Mouse (Mus musculus) yolk sac, embryonic 10.5 days (tissue): ENCODE measurements around the gene Cnnm2.
"Not testable (repeated sequence)": the region's sequence is repeated elsewhere in the genome, so short reads cannot be mapped to it uniquely, and the experiment has no call there.

ENCODE experiments used
- DNase-seq: peaks from one replicate; pipeline ENCODE4 v3.0.0-alpha.2; 2017; ENCODE audit warnings: low spot score

The Cnnm2 gene

GRCm38 (mm10) chr19:46760375-46761160 lies 828 bp upstream of the Cnnm2 start:
- peak; percentile 77 for DNase-seq

- no peak for DNase-seq
Measured at GRCm38 (mm10) chr19:46761971-46762290, 535 bp downstream of the Cnnm2 start.

DNA sequence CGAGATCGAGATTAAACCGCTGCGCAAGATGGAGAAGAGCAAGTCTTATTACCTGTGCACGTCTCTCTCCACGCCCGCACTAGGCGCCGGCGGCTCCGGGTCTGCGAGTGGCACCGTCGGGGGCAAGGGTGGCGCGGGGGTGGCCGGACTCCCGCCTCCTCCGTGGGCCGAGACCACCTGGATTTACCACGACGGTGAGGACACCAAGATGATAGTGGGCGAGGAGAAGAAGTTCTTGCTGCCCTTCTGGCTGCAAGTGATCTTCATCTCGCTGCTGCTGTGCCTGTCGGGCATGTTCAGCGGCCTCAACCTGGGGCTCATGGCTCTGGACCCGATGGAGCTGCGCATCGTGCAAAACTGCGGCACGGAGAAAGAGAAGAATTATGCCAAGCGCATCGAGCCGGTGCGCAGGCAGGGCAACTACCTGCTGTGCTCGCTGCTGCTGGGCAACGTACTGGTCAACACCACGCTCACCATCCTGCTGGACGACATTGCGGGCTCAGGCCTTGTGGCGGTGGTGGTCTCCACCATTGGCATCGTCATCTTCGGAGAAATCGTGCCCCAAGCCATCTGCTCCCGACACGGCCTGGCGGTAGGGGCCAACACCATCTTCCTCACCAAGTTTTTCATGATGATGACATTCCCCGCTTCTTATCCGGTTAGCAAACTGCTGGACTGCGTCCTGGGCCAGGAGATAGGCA lies 1.0 kb downstream of the Cnnm2 start:
- DNase-seq, result peak; percentile 27

DNA sequence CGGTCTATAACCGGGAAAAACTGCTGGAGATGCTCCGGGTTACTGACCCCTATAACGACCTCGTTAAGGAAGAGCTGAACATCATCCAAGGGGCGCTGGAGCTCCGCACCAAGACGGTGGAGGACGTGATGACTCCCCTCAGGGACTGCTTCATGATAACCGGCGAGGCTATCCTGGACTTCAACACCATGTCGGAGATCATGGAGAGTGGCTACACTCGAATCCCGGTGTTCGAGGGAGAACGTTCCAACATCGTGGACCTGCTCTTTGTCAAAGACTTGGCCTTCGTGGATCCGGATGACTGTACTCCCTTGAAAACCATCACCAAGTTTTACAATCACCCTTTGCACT lies 1.6 kb downstream of the Cnnm2 start:
- no peak for DNase-seq

DNA sequence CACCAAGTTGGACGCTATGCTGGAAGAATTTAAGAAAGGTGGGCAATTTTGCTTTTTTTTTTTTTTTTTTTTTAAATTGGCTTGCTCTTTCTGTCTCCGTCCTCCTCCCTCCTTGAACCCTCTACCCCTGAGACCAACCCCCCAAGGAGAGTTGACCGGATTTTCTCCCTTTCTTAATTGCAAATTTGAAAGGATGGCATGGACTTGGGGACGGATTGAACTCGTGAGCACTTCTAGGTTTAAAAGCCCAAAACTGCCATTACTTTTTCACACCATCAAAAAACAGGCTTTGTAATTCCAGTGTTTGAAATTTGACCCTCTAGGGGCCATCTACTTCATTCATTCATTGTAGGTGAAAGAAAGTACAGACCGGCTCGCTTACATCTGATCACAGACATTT lies 2.0 kb downstream of the Cnnm2 start:
- DNase-seq, result no peak

- no peak for DNase-seq
Measured at GRCm38 (mm10) chr19:46763932-46764762, 2.8 kb downstream of the Cnnm2 start.

GRCm38 (mm10) chr19:46764763-46765117 lies 3.3 kb downstream of the Cnnm2 start:
- no peak for DNase-seq

DNA sequence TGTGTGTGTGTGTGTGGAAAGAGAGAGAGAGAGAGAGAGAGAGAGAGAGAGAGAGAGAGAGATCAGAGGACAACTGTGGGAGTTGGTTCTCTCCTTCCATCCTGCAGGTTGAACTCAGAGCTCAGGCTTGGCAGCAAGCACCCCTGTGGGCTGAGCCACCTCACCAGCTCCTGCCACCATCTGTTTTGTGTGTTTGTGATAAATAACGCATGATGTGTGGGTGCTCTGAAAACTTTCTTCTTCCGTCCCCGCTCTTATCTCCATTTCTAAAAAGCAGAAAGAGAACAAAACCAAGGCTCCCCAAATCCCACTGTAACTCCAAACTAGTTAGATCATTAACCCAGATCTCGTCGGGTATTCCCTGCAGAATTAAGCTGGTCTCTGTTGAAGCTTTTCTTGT lies 4.7 kb downstream of the Cnnm2 start:
- DNase-seq, result no peak

DNA sequence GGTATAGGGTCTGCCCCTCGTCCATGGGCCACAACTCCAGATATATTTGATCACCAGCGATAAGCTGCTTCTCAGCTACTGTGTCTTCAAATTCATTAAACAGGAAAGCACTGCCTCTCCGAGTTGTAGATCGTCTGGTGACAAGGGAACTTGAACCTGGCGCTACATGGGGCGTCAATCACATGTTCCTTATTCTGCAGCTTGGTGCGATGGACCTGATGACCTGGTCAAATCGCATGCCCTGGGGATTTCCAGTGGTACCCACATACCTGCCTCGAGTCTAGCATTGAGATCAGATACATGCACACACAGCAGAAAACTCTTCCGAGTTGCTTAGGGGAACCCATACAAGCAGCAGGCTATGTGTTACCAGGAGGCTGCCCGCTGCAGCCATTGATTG lies 8.4 kb downstream of the Cnnm2 start:
- DNase-seq, result no peak

GRCm38 (mm10) chr19:46771801-46772200 lies 10.4 kb downstream of the Cnnm2 start:
- DNase-seq, result no peak

DNA sequence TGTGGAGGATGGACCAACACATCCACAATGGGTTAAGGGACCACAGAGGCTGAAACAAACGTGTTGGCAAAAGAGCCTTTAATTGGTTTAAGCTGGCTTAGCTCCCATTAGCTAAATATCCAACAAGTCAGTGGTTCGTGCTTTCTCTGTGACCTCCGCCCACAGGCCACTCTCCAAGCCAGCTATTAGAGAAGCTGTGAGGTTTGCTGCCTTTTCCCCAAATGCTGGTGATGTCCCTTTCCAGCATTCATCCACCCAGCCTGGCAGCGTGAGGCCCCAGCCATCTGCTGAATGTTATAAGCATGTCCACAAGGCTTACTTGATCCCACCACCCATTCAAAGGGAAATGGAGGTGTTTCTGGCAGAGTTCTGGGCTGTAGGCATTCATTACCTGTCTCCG lies 15.0 kb downstream of the Cnnm2 start:
- no peak for DNase-seq

GRCm38 (mm10) chr19:46776850-46777249 lies 15.5 kb downstream of the Cnnm2 start:
- no peak for DNase-seq

GRCm38 (mm10) chr19:46777928-46778680 lies 16.7 kb downstream of the Cnnm2 start:
- DNase-seq, result no peak

- DNase-seq, result not testable (repeated sequence)
Measured at GRCm38 (mm10) chr19:46779130-46779529, 17.7 kb downstream of the Cnnm2 start.

DNA sequence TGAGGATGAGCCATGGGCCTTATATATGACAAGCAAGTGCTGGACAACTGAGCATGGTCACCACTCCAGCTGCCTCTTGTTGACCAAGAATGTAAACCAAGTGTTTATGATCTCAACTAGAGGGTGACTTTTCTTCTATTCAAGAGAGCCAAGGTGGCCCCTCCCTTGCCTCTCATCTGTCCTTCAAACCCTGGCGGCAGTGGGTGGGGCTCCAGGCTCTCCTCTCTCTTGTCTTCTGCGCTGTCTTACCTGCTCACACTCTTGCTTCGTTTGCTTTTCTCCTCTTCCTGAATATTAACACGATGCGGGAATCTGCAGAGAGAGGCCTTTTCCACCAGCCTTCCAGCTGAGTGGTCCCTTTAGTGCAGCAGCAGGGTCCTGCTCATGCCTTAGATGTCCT lies 22.6 kb downstream of the Cnnm2 start:
- no peak for DNase-seq

DNA sequence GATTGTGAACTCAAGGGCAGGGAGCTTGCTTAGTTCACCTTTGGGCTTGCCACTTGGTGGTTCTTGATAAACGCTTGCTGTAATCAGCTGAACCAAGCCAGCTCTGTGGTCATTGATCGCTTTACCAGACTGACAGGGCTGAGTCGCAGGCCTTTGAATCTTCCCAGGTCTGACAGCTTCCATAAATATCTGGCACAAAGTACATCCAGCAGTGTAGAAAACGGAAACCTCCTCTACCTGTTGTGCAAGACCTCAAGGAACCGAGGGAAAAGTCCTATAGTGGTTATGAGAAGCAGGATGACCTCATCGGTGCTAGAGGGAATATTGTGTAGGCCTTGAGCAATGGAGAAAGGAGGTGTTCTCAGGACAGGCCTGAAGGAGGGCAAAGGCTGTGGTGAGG lies 23.1 kb downstream of the Cnnm2 start:
- DNase-seq, result peak; percentile 75

DNA sequence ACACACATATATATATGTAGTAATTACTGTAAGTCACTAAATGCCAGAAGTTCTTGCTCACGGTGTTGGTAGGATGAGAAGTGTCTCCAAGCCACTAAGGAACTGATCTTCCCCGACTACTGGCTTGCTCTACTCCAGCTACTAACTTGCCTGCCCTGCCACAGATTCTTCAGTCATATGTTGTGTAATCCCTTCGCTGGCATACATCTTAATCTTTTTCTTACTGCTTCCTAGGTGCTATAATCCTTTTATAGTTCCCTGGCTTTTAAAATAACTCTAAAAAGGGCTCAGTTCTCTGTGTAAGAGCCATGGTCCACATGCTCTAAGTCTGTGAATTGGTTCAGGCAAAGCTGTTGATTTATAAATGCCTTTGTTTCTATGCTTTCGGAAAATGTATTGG lies 24.2 kb downstream of the Cnnm2 start:
- no peak for DNase-seq

- DNase-seq, result no peak
Measured at GRCm38 (mm10) chr19:46789782-46790181, 28.4 kb downstream of the Cnnm2 start.

- no peak for DNase-seq
Measured at GRCm38 (mm10) chr19:46791360-46791759, 30.0 kb downstream of the Cnnm2 start.

DNA sequence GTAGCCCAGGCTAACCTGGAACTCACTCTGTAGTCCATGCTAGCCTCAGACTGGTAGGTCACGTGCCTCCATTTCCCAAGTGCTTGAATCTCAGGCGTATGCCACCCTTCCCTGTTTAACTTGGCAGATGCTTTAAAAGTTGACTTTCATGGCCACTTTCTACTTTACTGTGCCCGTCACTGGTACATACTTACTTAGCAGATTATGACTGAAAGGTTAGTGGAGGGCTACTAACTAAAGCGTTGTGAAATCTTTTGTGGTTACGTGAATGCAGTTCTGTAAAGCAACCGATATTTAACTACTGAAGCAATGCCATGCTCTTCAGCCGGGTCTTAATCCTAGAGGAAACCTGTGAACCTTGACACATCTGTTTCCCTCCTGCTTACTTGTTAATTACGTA lies 30.5 kb downstream of the Cnnm2 start:
- no peak for DNase-seq

- DNase-seq, result no peak
Measured at GRCm38 (mm10) chr19:46792480-46792879, 31.1 kb downstream of the Cnnm2 start.

DNA sequence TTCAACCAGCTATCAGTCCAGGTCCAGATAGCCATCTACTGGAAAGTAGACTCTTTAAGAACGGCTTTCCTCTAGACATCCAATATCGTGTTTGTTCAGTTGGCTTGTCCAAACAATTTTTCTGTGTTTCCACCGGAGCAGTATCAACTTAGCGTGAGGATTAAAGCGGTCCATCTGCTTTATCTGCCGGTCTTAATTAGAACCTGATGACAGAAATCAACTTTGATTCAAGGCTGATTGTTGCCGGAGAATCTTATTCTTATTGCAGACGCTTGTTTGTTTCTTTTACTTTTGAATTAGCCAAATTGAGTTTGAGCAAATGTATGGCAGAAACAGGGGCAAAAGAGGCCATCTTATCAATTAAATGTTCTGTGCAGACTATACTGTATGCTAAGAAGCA lies 32.8 kb downstream of the Cnnm2 start:
- no peak for DNase-seq
